Mouse (Mus musculus): ENCODE data around the gene Pkd1l1. TPM values are rescaled to one million over a fixed set of nuclear protein-coding genes. Genes with fewer than 3 reads are reported as not detected.
A peak's percentile ranks its signal among the peaks of the same experiment; 100 is the strongest.

The Pkd1l1 gene
- polyA plus RNA-seq, 1 experiment from 2014 or later: 0.03 TPM

GRCm38 (mm10) chr11:8830551-8830950, 142.5 kb downstream of the Pkd1l1 start:
- DNase-seq (ENCODE audit: low spot score): no peak
- 74% methylated on average over 4 of the region's 4 CpGs for WGBS
- H3K9me3 ChIP-seq: no peaks in the 10 kb centered on the region

GRCm38 (mm10) chr11:8829561-8829960, 143.5 kb downstream of the Pkd1l1 start:
- Histone ChIP-seq H3K4me3 (no peak overlapping the region), H3K4me1 (replicated peaks) (peaks cover 2% of the 10 kb centered on the region; the same call in 1 of the 2 replicates), H3K27ac (no peak overlapping the region), H3K36me3 (no peaks in the 10 kb centered on the region), H3K27me3 (ENCODE audit: insufficient read depth, poor library complexity, severe bottlenecking) (no peaks in the 10 kb centered on the region), H3K9me3 (no peaks in the 10 kb centered on the region)
- 77% methylated on average over 3 of the region's 3 CpGs for WGBS
- DNase-seq (ENCODE audit: low spot score): no peak

More at GRCm38 (mm10) chr11:8830551-8830950, 142.5 kb downstream of the Pkd1l1 start:
- no peaks in the 10 kb centered on the region for H3K36me3 ChIP-seq
- no peak overlapping the region for H3K27ac ChIP-seq
- H3K4me1 ChIP-seq (replicated peaks): no peaks in the 10 kb centered on the region; the same call in 1 of the 2 replicates
- H3K4me3 ChIP-seq: no peak overlapping the region
- H3K27me3 ChIP-seq (ENCODE audit: insufficient read depth, poor library complexity, severe bottlenecking): no peaks in the 10 kb centered on the region

- 87% methylated on average over 9 of the region's 9 CpGs for WGBS
- H3K27me3 ChIP-seq (ENCODE audit: insufficient read depth, poor library complexity, severe bottlenecking): no peaks in the 10 kb centered on the region
- no peaks in the 10 kb centered on the region for H3K9me3 ChIP-seq
- H3K27ac ChIP-seq: no peak overlapping the region
- H3K36me3 ChIP-seq: no peaks in the 10 kb centered on the region
- no peak overlapping the region for H3K4me3 ChIP-seq
- H3K4me1 ChIP-seq (replicated peaks): peaks cover 3% of the 10 kb centered on the region; the same call in 1 of the 2 replicates
- DNase-seq (ENCODE audit: low spot score): no peak
Observed at GRCm38 (mm10) chr11:8828836-8829526, 144.1 kb downstream of the Pkd1l1 start.

- WGBS: 81% methylated on average over 5 of the region's 5 CpGs
- Histone ChIP-seq H3K9me3 (no peaks in the 10 kb centered on the region), H3K27me3 (ENCODE audit: insufficient read depth, poor library complexity, severe bottlenecking) (no peaks in the 10 kb centered on the region), H3K4me3 (no peak overlapping the region), H3K4me1 (replicated peaks) (peaks cover 3% of the 10 kb centered on the region; the same call in 1 of the 2 replicates), H3K36me3 (no peaks in the 10 kb centered on the region), H3K27ac (no peak overlapping the region)
- no peak for DNase-seq (ENCODE audit: low spot score)
Observed at GRCm38 (mm10) chr11:8826609-8827008, 146.5 kb downstream of the Pkd1l1 start.

- no peaks in the 10 kb centered on the region for H3K27me3 ChIP-seq (ENCODE audit: insufficient read depth, poor library complexity, severe bottlenecking)
- no peaks in the 10 kb centered on the region for H3K9me3 ChIP-seq
- peak; percentile 10 for DNase-seq (ENCODE audit: low spot score)
- WGBS: 56% methylated on average over 3 of the region's 3 CpGs
- H3K36me3 ChIP-seq: no peaks in the 10 kb centered on the region
- no peak overlapping the region for H3K4me3 ChIP-seq
- peaks cover 3% of the 10 kb centered on the region; the same call in 1 of the 2 replicates for H3K4me1 ChIP-seq (replicated peaks)
- H3K27ac ChIP-seq: no peak overlapping the region
Observed at GRCm38 (mm10) chr11:8826046-8826445, 147.0 kb downstream of the Pkd1l1 start.

GRCm38 (mm10) chr11:8825413-8825812, 147.7 kb downstream of the Pkd1l1 start:
- Histone ChIP-seq H3K4me1 (replicated peaks) (peaks cover 3% of the 10 kb centered on the region; the same call in 1 of the 2 replicates), H3K27ac (no peak overlapping the region), H3K4me3 (no peak overlapping the region), H3K9me3 (no peaks in the 10 kb centered on the region), H3K27me3 (ENCODE audit: insufficient read depth, poor library complexity, severe bottlenecking) (no peaks in the 10 kb centered on the region), H3K36me3 (no peaks in the 10 kb centered on the region)
- WGBS: 85% methylated on average over 3 of the region's 3 CpGs
- no peak for DNase-seq (ENCODE audit: low spot score)

GRCm38 (mm10) chr11:8821403-8821802, 151.7 kb downstream of the Pkd1l1 start:
- no peak overlapping the region for H3K27ac ChIP-seq
- no peaks in the 10 kb centered on the region for H3K27me3 ChIP-seq (ENCODE audit: insufficient read depth, poor library complexity, severe bottlenecking)
- WGBS: 90% methylated on average over 4 of the region's 4 CpGs
- no peak for DNase-seq (ENCODE audit: low spot score)
- H3K9me3 ChIP-seq: no peaks in the 10 kb centered on the region
- no peak overlapping the region for H3K4me3 ChIP-seq
- H3K4me1 ChIP-seq (replicated peaks): 0 out of 2 replicates have a peak, but pooled peaks cover 3% of the 10 kb centered on the region
- no peaks in the 10 kb centered on the region for H3K36me3 ChIP-seq

- WGBS: 71% methylated on average over 3 of the region's 3 CpGs
- H3K9me3 ChIP-seq: no peaks in the 10 kb centered on the region
- no peak overlapping the region for H3K27ac ChIP-seq
- H3K27me3 ChIP-seq (ENCODE audit: insufficient read depth, poor library complexity, severe bottlenecking): no peaks in the 10 kb centered on the region; the same call in 1 of the 2 replicates
- no peaks in the 10 kb centered on the region for H3K36me3 ChIP-seq
- no peak for DNase-seq (ENCODE audit: low spot score)
- no peaks in the 10 kb centered on the region for H3K4me1 ChIP-seq (replicated peaks)
- H3K4me3 ChIP-seq: no peak overlapping the region
Observed at GRCm38 (mm10) chr11:8817376-8817775, 155.7 kb downstream of the Pkd1l1 start.

- DNase-seq (ENCODE audit: low spot score): no peak
- no peak overlapping the region for H3K27ac ChIP-seq
- no peaks in the 10 kb centered on the region for H3K9me3 ChIP-seq
- no peaks in the 10 kb centered on the region; the same call in 1 of the 2 replicates for H3K27me3 ChIP-seq (ENCODE audit: insufficient read depth, poor library complexity, severe bottlenecking)
- WGBS: 70% methylated on average over 4 of the region's 4 CpGs
- H3K36me3 ChIP-seq: no peaks in the 10 kb centered on the region
- H3K4me3 ChIP-seq: no peak overlapping the region
- peaks cover 11% of the 10 kb centered on the region for H3K4me1 ChIP-seq (replicated peaks)
Observed at GRCm38 (mm10) chr11:8814097-8814790, 158.8 kb downstream of the Pkd1l1 start.

GRCm38 (mm10) chr11:8811506-8812100, 161.5 kb downstream of the Pkd1l1 start:
- H3K36me3 ChIP-seq: no peaks in the 10 kb centered on the region
- no peaks in the 10 kb centered on the region; the same call in 1 of the 2 replicates for H3K27me3 ChIP-seq (ENCODE audit: insufficient read depth, poor library complexity, severe bottlenecking)
- 3% methylated on average over 5 of the region's 5 CpGs for WGBS
- H3K4me3 ChIP-seq: no peak overlapping the region
- no peaks in the 10 kb centered on the region for H3K9me3 ChIP-seq
- peaks cover 11% of the 10 kb centered on the region for H3K4me1 ChIP-seq (replicated peaks)
- peak overlapping the region; percentile 59 for H3K27ac ChIP-seq
- peak; percentile 49 for DNase-seq (ENCODE audit: low spot score)

- H3K27me3 ChIP-seq (ENCODE audit: insufficient read depth, poor library complexity, severe bottlenecking): no peaks in the 10 kb centered on the region
Observed at GRCm38 (mm10) chr11:8809644-8810043, 163.4 kb downstream of the Pkd1l1 start.

GRCm38 (mm10) chr11:8807009-8807408, 166.1 kb downstream of the Pkd1l1 start:
- 90% methylated on average over 4 of the region's 4 CpGs for WGBS
- no peak for DNase-seq (ENCODE audit: low spot score)
- Histone ChIP-seq H3K27ac (no peak overlapping the region), H3K27me3 (ENCODE audit: insufficient read depth, poor library complexity, severe bottlenecking) (no peaks in the 10 kb centered on the region), H3K4me1 (replicated peaks) (peaks cover 10% of the 10 kb centered on the region), H3K36me3 (no peaks in the 10 kb centered on the region), H3K9me3 (no peaks in the 10 kb centered on the region), H3K4me3 (no peak overlapping the region)

More at GRCm38 (mm10) chr11:8809644-8810043, 163.4 kb downstream of the Pkd1l1 start:
- WGBS: 82% methylated on average over 1 of the region's 1 CpGs
- no peak for DNase-seq (ENCODE audit: low spot score)
- H3K4me3 ChIP-seq: no peak overlapping the region
- H3K9me3 ChIP-seq: no peaks in the 10 kb centered on the region
- no peaks in the 10 kb centered on the region for H3K36me3 ChIP-seq
- H3K4me1 ChIP-seq (replicated peaks): peaks cover 11% of the 10 kb centered on the region
- no peak overlapping the region for H3K27ac ChIP-seq

- 91% methylated on average over 3 of the region's 3 CpGs for WGBS
- Histone ChIP-seq H3K4me3 (no peak overlapping the region), H3K27me3 (ENCODE audit: insufficient read depth, poor library complexity, severe bottlenecking) (no peaks in the 10 kb centered on the region), H3K27ac (no peak overlapping the region), H3K9me3 (no peaks in the 10 kb centered on the region), H3K4me1 (replicated peaks) (no peaks in the 10 kb centered on the region), H3K36me3 (no peaks in the 10 kb centered on the region)
- DNase-seq (ENCODE audit: low spot score): no peak
Observed at GRCm38 (mm10) chr11:8804178-8804577, 168.9 kb downstream of the Pkd1l1 start.
